Mouse (Mus musculus) left cerebral cortex, adult 8-10 months (tissue): Measurements from ENCODE around the gene Adgrv1. TPM values are rescaled to one million over a fixed set of nuclear protein-coding genes. Genes with fewer than 3 reads are reported as not detected.
A peak's percentile ranks its signal among the peaks of the same experiment; 100 is the strongest.

Experiments used
- DNase-seq, 2 experiments: peaks; one replicate each; pipeline ENCODE4 v3.0.0; 2022; ENCODE audit warnings: low spot score in 2 of 2
- total RNA-seq, 4 experiments: library from RNA; stranded (reverse); gene quantifications; 2 replicates each; pipeline ENCODE4 v1.2.4; 2022

Adgrv1 gene
- total RNA-seq, 4 experiments from 2014 or later, result 2.0 to 2.3 (median 2.2) TPM

DNA sequence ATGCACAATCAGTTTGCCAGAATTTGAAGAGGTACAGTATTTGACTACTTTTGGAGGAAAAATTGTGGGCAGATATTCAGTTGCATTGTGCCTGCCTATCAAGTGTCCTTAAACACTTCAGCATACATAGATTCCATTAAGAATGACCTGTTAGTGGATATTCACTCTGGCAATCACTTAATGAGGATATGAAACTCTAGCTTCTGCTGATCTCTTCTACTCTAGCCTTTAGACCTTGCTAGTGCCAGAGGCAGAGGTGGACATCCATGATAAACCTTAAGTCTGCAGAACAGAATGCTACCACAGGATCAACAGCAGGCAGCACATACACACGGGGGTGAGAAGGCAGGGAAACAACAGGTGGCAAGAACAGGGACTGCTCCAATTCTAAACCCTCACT is 488.5 kb downstream of the Adgrv1 start:
- no peak for DNase-seq

DNA sequence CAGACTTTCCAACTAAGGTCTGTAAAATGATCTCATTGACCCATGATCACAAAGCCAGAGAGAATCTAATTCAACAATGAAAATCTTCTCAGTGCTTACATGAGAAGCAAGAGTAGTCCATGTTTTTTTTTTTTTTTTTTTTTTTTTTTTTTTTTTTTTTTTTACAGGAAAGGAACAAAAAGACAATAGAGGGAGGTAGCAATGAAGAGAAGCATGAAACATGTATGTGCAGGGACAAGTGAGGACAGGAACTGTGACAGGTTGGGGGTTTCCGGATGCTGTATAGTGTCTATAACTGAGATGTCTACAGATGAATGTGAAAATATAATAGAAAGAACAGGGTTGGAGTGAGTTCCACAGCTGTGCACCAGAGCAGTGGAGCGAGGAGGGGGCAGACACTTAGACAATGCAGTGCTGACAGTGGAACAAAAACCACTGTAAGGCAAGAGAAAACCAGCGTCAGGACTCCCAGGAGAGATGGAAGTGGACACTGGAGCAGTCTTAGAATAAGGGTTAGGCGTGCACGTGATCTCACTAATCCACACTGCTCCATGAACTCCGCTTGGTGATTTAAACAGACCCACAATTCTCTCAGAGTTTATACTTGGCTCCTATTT is 490.6 kb downstream of the Adgrv1 start:
- DNase-seq, result no peak

GRCm38 (mm10) chr13:81136652-81137422 is 496.1 kb downstream of the Adgrv1 start:
- DNase-seq, result peak in 1 of 2 experiments; percentile 24

- no peak for DNase-seq
These were observed 497.0 kb downstream of the Adgrv1 start for GRCm38 (mm10) chr13:81135953-81136352.

- no peak for DNase-seq
These were observed 498.5 kb downstream of the Adgrv1 start for GRCm38 (mm10) chr13:81134412-81134811.

DNA sequence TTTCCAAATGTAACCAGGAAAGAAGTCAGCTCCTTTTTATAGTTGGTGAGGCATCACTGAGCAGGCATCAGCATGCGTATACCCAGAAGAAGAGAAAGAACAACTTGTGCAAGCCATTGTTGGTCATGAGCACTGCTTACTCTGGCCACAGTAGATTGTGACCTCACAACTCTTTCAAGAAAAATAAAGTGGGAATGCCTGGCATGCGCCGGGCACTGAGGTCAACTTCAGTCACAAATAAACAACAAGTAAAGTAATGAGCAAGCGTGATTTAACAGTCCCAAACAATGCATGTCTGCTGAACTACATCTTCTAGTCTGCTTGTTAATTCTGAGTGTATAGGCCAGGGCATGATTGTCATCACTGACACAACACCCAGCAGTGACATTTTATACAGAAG is 499.6 kb downstream of the Adgrv1 start:
- DNase-seq, result no peak

DNA sequence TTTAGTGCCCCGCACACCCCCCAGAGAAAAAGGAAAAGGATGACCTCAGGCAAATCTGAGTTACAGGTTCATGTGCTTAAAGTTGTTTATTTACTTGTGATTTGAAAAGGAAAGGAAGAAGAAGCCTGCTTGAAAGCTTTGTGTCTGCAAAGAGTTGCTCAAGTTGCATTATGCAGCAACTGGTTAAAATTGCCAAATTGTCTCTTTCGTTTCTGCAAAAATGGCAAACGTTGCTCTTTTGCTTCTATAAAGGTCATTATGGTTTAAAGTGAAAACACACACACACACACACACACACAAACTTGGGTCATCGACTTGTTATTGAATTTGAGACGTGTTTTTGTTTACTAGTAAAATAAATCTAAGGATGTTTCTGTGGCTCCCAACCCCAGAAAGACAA is 500.3 kb downstream of the Adgrv1 start:
- DNase-seq, result no peak

DNA sequence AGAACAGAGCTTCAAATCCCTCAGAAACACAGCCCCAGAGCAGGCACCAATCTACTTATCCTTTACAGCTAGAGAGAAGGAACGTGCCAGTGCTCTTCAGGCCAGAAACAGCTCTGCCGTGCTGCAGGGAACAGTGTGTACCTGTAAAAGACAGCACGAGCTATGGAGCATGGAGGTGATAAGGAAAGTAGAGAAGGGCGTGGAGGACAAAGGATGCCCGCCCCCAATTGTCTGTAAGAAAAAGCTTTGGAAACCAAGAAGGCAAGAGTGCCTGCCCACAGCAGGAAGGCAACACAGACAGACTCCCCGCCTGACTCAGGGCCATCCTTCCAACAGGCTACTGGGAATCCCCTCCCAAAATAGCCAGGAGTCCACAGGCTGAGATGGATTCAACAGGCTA is 501.1 kb downstream of the Adgrv1 start:
- DNase-seq, result no peak

GRCm38 (mm10) chr13:81130742-81131524 is 502.0 kb downstream of the Adgrv1 start:
- DNase-seq, result no peak

- DNase-seq, result no peak
These were observed 507.1 kb downstream of the Adgrv1 start for GRCm38 (mm10) chr13:81125846-81126245.

GRCm38 (mm10) chr13:81122238-81122637 is 510.7 kb downstream of the Adgrv1 start:
- no peak for DNase-seq

DNA sequence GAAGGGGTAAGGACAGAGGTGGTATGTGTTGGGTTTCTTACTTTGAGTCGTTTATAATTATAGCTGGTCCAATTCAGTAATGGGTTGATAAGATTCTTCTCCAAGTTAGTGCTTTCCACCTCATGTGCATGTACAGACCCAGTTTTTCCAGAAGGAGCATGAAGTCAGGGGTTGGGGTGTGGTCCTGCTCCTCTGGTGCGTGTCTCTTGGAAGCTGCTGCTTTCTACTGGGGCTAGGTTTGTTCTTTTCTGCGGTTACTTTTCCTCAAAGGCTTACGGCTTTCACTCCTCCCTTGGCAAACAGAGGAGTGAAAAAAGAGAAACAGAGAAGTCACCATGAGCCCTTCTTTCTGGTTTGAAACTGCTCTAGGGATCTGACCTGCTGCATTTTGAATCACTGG is 522.5 kb downstream of the Adgrv1 start:
- DNase-seq, result no peak

GRCm38 (mm10) chr13:81109676-81110075 is 523.3 kb downstream of the Adgrv1 start:
- DNase-seq, result no peak

DNA sequence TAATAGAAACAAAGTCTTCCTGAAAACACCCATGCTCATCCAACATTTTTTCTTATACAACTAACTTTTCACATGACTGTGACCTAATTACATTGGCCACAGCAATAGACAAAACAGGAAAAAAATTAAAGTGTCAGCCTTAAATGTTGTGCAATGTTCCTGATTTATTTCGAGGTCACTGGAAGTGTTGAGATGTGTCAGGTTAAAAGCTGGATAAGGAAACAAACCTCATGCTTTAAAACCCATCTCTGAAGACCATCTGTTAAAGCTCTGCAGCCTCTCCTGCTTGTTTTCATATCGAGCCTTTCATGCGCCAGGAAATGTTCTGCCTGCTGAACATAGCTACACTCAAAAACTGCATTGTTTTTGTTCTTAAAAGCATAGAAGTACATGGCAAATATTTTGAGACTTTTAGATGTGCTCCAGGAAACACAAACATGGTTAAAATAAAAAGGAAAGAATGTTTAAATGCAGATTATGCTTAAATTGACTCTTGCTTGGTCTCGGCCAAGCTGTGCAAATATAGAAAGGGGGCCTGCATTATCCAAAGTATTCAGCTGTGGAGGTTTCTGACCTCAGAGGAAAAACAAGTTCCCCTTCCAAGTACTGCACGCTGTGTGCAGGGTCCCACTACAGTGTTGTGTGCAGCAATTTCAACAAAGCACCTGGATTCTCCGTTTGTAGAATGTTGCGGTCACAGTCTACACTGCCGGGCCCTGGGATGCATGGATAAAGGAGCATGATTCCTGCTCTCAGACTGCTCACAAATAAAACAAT is 524.2 kb downstream of the Adgrv1 start:
- DNase-seq, result no peak

- DNase-seq, result no peak
These were observed 525.5 kb downstream of the Adgrv1 start for GRCm38 (mm10) chr13:81107436-81107835.

DNA sequence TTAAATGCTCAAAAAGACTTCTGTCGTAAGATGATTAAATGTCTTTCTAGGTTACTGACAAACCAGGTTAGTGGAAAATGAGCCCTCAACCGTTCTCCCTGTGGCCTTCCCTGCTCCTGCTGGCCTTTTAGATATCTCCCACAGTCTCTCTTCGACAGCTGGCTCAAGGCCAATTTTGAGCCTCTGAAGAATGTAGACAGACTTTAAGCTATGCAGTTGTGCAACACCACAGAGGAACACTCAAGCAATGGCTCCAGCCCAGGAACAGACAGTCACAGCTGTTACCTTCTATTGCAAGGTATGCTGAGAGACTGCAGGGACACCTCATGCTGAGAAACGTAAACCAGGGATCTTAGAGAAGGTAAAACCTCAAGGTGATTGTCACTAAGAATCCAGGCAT is 529.2 kb downstream of the Adgrv1 start:
- no peak for DNase-seq

GRCm38 (mm10) chr13:81096424-81096823 is 536.5 kb downstream of the Adgrv1 start:
- DNase-seq, result no peak

GRCm38 (mm10) chr13:81094513-81094912 is 538.4 kb downstream of the Adgrv1 start:
- DNase-seq, result no peak

- DNase-seq, result no peak
These were observed 542.7 kb downstream of the Adgrv1 start for GRCm38 (mm10) chr13:81090051-81090836.

- peak in 1 of 2 experiments; percentile 36 for DNase-seq
These were observed 545.8 kb downstream of the Adgrv1 start for GRCm38 (mm10) chr13:81086969-81087682.
